Mouse (Mus musculus) urinary bladder, postnatal 36 days (tissue): ENCODE data around the gene Srp14.

Source experiments
- DNase-seq, 2 experiments: peaks; one replicate each; pipeline ENCODE4 v3.0.0; 2022; ENCODE audit warnings: low spot score in 2 of 2, mixed read lengths in 1 of 2

Gene Srp14

GRCm38 (mm10) chr2:118479550-118479909 is at the start of gene Srp14:
Srp14 (minus strand) TSS chr2:118479711.
- DNase-seq: peak; percentile 83 to 91

- DNase-seq: no peak
Measured at GRCm38 (mm10) chr2:118526545-118526944, 47.0 kb upstream of the Srp14 start.

GRCm38 (mm10) chr2:118524811-118525210 is 45.3 kb upstream of the Srp14 start:
- DNase-seq: no peak

- DNase-seq: no peak
Measured at GRCm38 (mm10) chr2:118523163-118523730, 43.7 kb upstream of the Srp14 start.

GRCm38 (mm10) chr2:118522265-118522664 is 42.8 kb upstream of the Srp14 start:
- DNase-seq: no peak

GRCm38 (mm10) chr2:118520042-118520933 is 40.8 kb upstream of the Srp14 start:
- DNase-seq: peak in 1 of 2 experiments; percentile 56

- no peak for DNase-seq
Measured at GRCm38 (mm10) chr2:118512418-118513377, 33.2 kb upstream of the Srp14 start.

- DNase-seq: no peak
Measured at GRCm38 (mm10) chr2:118511779-118512417, 32.4 kb upstream of the Srp14 start.

GRCm38 (mm10) chr2:118510447-118511310 is 31.2 kb upstream of the Srp14 start:
- DNase-seq: peak in 1 of 2 experiments; percentile 91

- DNase-seq: no peak
Measured at GRCm38 (mm10) chr2:118509688-118510446, 30.4 kb upstream of the Srp14 start.

- DNase-seq: no peak
Measured at GRCm38 (mm10) chr2:118507126-118507525, 27.6 kb upstream of the Srp14 start.

- DNase-seq: no peak
Measured at GRCm38 (mm10) chr2:118500191-118500590, 20.7 kb upstream of the Srp14 start.

- peak in 1 of 2 experiments; percentile 49 for DNase-seq
Measured at GRCm38 (mm10) chr2:118499135-118499961, 19.8 kb upstream of the Srp14 start.

GRCm38 (mm10) chr2:118498476-118498875 is 19.0 kb upstream of the Srp14 start:
- DNase-seq: no peak

- no peak for DNase-seq
Measured at GRCm38 (mm10) chr2:118497890-118498289, 18.4 kb upstream of the Srp14 start.

- DNase-seq: no peak
Measured at GRCm38 (mm10) chr2:118495024-118495423, 15.5 kb upstream of the Srp14 start.

GRCm38 (mm10) chr2:118491741-118492395 is 12.4 kb upstream of the Srp14 start:
- no peak for DNase-seq

- no peak for DNase-seq
Measured at GRCm38 (mm10) chr2:118491281-118491731, 11.8 kb upstream of the Srp14 start.
